Mouse (Mus musculus) fibroblast of lung, adult 2 months (primary cell): ENCODE measurements around the gene Chrdl2.
A peak's percentile ranks its signal among the peaks of the same experiment; 100 is the strongest.
"Not testable (repeated sequence)": the region's sequence is repeated elsewhere in the genome, so short reads cannot be mapped to it uniquely, and the experiment has no call there.

Experiments used
- DNase-seq: peaks from one replicate; pipeline ENCODE4 v3.0.0-alpha.2; 2011; ENCODE audit warnings: low read depth

Gene Chrdl2

GRCm38 (mm10) chr7:100005790-100006189 is at the start of gene Chrdl2:
TSS of gene Chrdl2 (plus strand) at chr7:100006172.
- DNase-seq = no peak

GRCm38 (mm10) chr7:99957226-99957965 is 48.6 kb upstream of the Chrdl2 start:
- DNase-seq = no peak

- not testable (repeated sequence) for DNase-seq
These were observed 45.4 kb upstream of the Chrdl2 start for GRCm38 (mm10) chr7:99960571-99960970.

- DNase-seq = no peak
These were observed 44.5 kb upstream of the Chrdl2 start for GRCm38 (mm10) chr7:99961518-99961917.

- no peak for DNase-seq
These were observed 43.3 kb upstream of the Chrdl2 start for GRCm38 (mm10) chr7:99962536-99963236.

GRCm38 (mm10) chr7:99963237-99963860 is 42.6 kb upstream of the Chrdl2 start:
- DNase-seq = no peak

GRCm38 (mm10) chr7:99965020-99965841 is 40.7 kb upstream of the Chrdl2 start:
- no peak for DNase-seq

- DNase-seq = no peak
These were observed 39.8 kb upstream of the Chrdl2 start for GRCm38 (mm10) chr7:99966011-99966721.

GRCm38 (mm10) chr7:99969151-99969550 is 36.8 kb upstream of the Chrdl2 start:
- DNase-seq = no peak

- no peak for DNase-seq
These were observed 34.0 kb upstream of the Chrdl2 start for GRCm38 (mm10) chr7:99971926-99972325.

- DNase-seq = not testable (repeated sequence)
These were observed 33.1 kb upstream of the Chrdl2 start for GRCm38 (mm10) chr7:99972912-99973311.

GRCm38 (mm10) chr7:99974208-99974970 is 31.6 kb upstream of the Chrdl2 start:
- no peak for DNase-seq

GRCm38 (mm10) chr7:99975819-99976575 is 30.0 kb upstream of the Chrdl2 start:
- no peak for DNase-seq

GRCm38 (mm10) chr7:99978041-99978440 is 27.9 kb upstream of the Chrdl2 start:
- no peak for DNase-seq

GRCm38 (mm10) chr7:99979081-99979480 is 26.9 kb upstream of the Chrdl2 start:
- DNase-seq = no peak

GRCm38 (mm10) chr7:99979546-99980131 is 26.3 kb upstream of the Chrdl2 start:
- no peak for DNase-seq

GRCm38 (mm10) chr7:99980132-99980591 is 25.8 kb upstream of the Chrdl2 start, which contains the start of gene Rnf169:
TSS of gene Rnf169 (minus strand) at chr7:99980448.
- peak; percentile 70 for DNase-seq

- DNase-seq = peak; percentile 36
These were observed 24.7 kb upstream of the Chrdl2 start for GRCm38 (mm10) chr7:99981311-99981710.
